Mouse (Mus musculus): Measurements from ENCODE around the gene S100a3. TPM values are rescaled to one million over a fixed set of nuclear protein-coding genes. Genes with fewer than 3 reads are reported as not detected.

The S100a3 gene
- polyA plus RNA-seq, 2 experiments = 0.20 TPM; not detected in 1

- Histone ChIP-seq H3K27me3 (ENCODE audit: control insufficient read depth, insufficient read depth, low read length) (no peaks in the 10 kb centered on the region), H3K4me3 (ENCODE audit: insufficient read depth in 1 of 2, low read depth in 2 of 2, low read length in 2 of 2) (peak within 1 kb of the TSS; percentile 22 to 30; a peak in 3 of 4 replicates), H3K36me3 (replicated peaks; ENCODE audit: control insufficient read depth, insufficient read depth, low read depth) (no peaks in the 10 kb centered on the region), H3K9ac (replicated peaks) (no peak within 1 kb of the TSS), H3K4me1 (replicated peaks; ENCODE audit: control insufficient read depth in 2 of 2, insufficient read depth in 2 of 2, low read length in 1 of 2) (peaks cover 0 to 3% of the 10 kb centered on the region in 2 experiments; a peak in 1 of 4 replicates), H3K27ac (no peak within 1 kb of the TSS), H3K9me3 (ENCODE audit: control insufficient read depth, low read length) (no peaks in the 10 kb centered on the region), H3K4me2 (ENCODE audit: low read depth) (peak within 1 kb of the TSS; percentile 34)
- TF ChIP-seq CTCF (IDR thresholded peaks at IDR 0.05; ENCODE audit: low read depth) (no peak), EP300 (IDR thresholded peaks at IDR 0.05; ENCODE audit: low read depth) (no peak)
- peak in 1 of 3 experiments; percentile 12 for DNase-seq (ENCODE audit: low read depth in 3 of 3, low spot score in 3 of 3)
- 49% methylated on average over 10 of the region's 10 CpGs for WGBS (ENCODE audit: insufficient replicate concordance)
- ATAC-seq (ENCODE audit: insufficient read depth) = peak; percentile 57; the same call in 1 of the 2 replicates
These were observed 23.1 kb upstream of the S100a3 start, which contains the start of gene S100a16 for GRCm38 (mm10) chr3:90537141-90537904. Gene S100a16 (plus strand): TSS chr3:90537254.

- Histone ChIP-seq H3K4me3 (ENCODE audit: insufficient read depth in 1 of 2, low read depth in 2 of 2, low read length in 2 of 2) (peak overlapping the region; percentile 22 to 30; a peak in 3 of 4 replicates), H3K36me3 (replicated peaks; ENCODE audit: control insufficient read depth, insufficient read depth, low read depth) (no peaks in the 10 kb centered on the region), H3K9me3 (ENCODE audit: control insufficient read depth, low read length) (no peaks in the 10 kb centered on the region), H3K4me2 (ENCODE audit: low read depth) (peak overlapping the region; percentile 34), H3K4me1 (replicated peaks; ENCODE audit: control insufficient read depth in 2 of 2, insufficient read depth in 2 of 2, low read length in 1 of 2) (peaks cover 0 to 3% of the 10 kb centered on the region in 2 experiments; a peak in 1 of 4 replicates), H3K9ac (replicated peaks) (no peak overlapping the region), H3K27ac (no peak overlapping the region), H3K27me3 (ENCODE audit: control insufficient read depth, insufficient read depth, low read length) (no peaks in the 10 kb centered on the region)
- no peak for DNase-seq (ENCODE audit: low read depth in 3 of 3, low spot score in 3 of 3)
- ATAC-seq (ENCODE audit: insufficient read depth) = no peak
- WGBS (ENCODE audit: insufficient replicate concordance) = 54% methylated on average over 5 of the region's 5 CpGs
- no peak for TF ChIP-seq EP300 (IDR thresholded peaks at IDR 0.05; ENCODE audit: low read depth)
- TF ChIP-seq CTCF (IDR thresholded peaks at IDR 0.05; ENCODE audit: low read depth) = no peak
These were observed 22.5 kb upstream of the S100a3 start for GRCm38 (mm10) chr3:90537905-90538296.

- no peak overlapping the region for H3K4me2 ChIP-seq (ENCODE audit: low read depth)
- DNase-seq (ENCODE audit: low read depth in 3 of 3, low spot score in 3 of 3) = no peak
- H3K4me1 ChIP-seq (replicated peaks; ENCODE audit: control insufficient read depth in 2 of 2, insufficient read depth in 2 of 2, low read length in 1 of 2) = peaks cover 0 to 3% of the 10 kb centered on the region in 2 experiments; a peak in 1 of 4 replicates
- H3K9me3 ChIP-seq (ENCODE audit: control insufficient read depth, low read length) = no peaks in the 10 kb centered on the region
- no peaks in the 10 kb centered on the region for H3K27me3 ChIP-seq (ENCODE audit: control insufficient read depth, insufficient read depth, low read length)
- H3K36me3 ChIP-seq (replicated peaks; ENCODE audit: control insufficient read depth, insufficient read depth, low read depth) = no peaks in the 10 kb centered on the region
- 69% methylated on average over 4 of the region's 4 CpGs for WGBS (ENCODE audit: insufficient replicate concordance)
- no peak for ATAC-seq (ENCODE audit: insufficient read depth)
- TF ChIP-seq EP300 (IDR thresholded peaks at IDR 0.05; ENCODE audit: low read depth) = no peak
- no peak for TF ChIP-seq CTCF (IDR thresholded peaks at IDR 0.05; ENCODE audit: low read depth)
- H3K4me3 ChIP-seq (ENCODE audit: insufficient read depth in 1 of 2, low read depth in 2 of 2, low read length in 2 of 2) = no peak overlapping the region
- no peak overlapping the region for H3K9ac ChIP-seq (replicated peaks)
- H3K27ac ChIP-seq = no peak overlapping the region
These were observed 19.5 kb upstream of the S100a3 start for GRCm38 (mm10) chr3:90540904-90541303.

- H3K27me3 ChIP-seq (ENCODE audit: control insufficient read depth, insufficient read depth, low read length) = no peaks in the 10 kb centered on the region
- H3K36me3 ChIP-seq (replicated peaks; ENCODE audit: control insufficient read depth, insufficient read depth, low read depth) = no peaks in the 10 kb centered on the region
- H3K4me2 ChIP-seq (ENCODE audit: low read depth) = no peak overlapping the region
- no peak overlapping the region for H3K4me3 ChIP-seq (ENCODE audit: insufficient read depth in 1 of 2, low read depth in 2 of 2, low read length in 2 of 2)
- no peaks in the 10 kb centered on the region for H3K9me3 ChIP-seq (ENCODE audit: control insufficient read depth, low read length)
- WGBS (ENCODE audit: insufficient replicate concordance) = 47% methylated on average over 5 of the region's 5 CpGs
- H3K9ac ChIP-seq (replicated peaks) = no peak overlapping the region
- DNase-seq (ENCODE audit: low read depth in 3 of 3, low spot score in 3 of 3) (no peak), ATAC-seq (ENCODE audit: insufficient read depth) (no peak)
- H3K27ac ChIP-seq = no peak overlapping the region
- no peaks in the 10 kb centered on the region for H3K4me1 ChIP-seq (replicated peaks; ENCODE audit: control insufficient read depth in 2 of 2, insufficient read depth in 2 of 2, low read length in 1 of 2)
- TF ChIP-seq EP300 (IDR thresholded peaks at IDR 0.05; ENCODE audit: low read depth) = no peak
These were observed 10.5 kb upstream of the S100a3 start for GRCm38 (mm10) chr3:90549676-90550420.

GRCm38 (mm10) chr3:90550421-90550790 lies 10.0 kb upstream of the S100a3 start:
- TF ChIP-seq CTCF (IDR thresholded peaks at IDR 0.05; ENCODE audit: low read depth) (no peak), EP300 (IDR thresholded peaks at IDR 0.05; ENCODE audit: low read depth) (no peak)
- Histone ChIP-seq H3K27me3 (ENCODE audit: control insufficient read depth, insufficient read depth, low read length) (no peaks in the 10 kb centered on the region), H3K4me1 (replicated peaks; ENCODE audit: control insufficient read depth in 2 of 2, insufficient read depth in 2 of 2, low read length in 1 of 2) (no peaks in the 10 kb centered on the region), H3K4me2 (ENCODE audit: low read depth) (no peak overlapping the region), H3K9ac (replicated peaks) (no peak overlapping the region), H3K4me3 (ENCODE audit: insufficient read depth in 1 of 2, low read depth in 2 of 2, low read length in 2 of 2) (no peak overlapping the region), H3K27ac (no peak overlapping the region), H3K9me3 (ENCODE audit: control insufficient read depth, low read length) (no peaks in the 10 kb centered on the region), H3K36me3 (replicated peaks; ENCODE audit: control insufficient read depth, insufficient read depth, low read depth) (no peaks in the 10 kb centered on the region)
- 71% methylated on average over 2 of the region's 2 CpGs for WGBS (ENCODE audit: insufficient replicate concordance)
- DNase-seq (ENCODE audit: low read depth in 3 of 3, low spot score in 3 of 3) = no peak
- no peak for ATAC-seq (ENCODE audit: insufficient read depth)
